Comparison of ENCODE assay signal across 28 mouse cellular contexts in the genomic region with DNA sequence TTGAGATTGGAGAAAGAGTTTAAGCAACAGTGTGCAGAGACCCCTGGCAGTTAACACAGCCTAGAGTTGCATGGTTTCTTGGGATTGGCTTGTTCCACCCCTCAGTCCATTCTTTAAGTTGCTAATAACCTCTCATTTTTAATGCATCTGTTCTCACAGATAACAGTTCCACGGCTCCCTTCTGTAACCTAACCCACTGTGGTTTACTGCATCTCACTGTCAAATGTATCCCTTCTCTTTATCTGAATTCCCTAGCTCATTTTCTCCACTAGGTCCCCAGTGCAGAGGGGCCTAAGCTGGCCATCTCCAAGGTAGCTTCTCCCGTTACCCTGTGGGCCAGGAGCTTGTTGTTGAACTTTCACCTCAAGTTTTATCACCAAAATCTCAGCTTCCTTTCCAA.
DNase-seq lines count a peak whose midpoint lies in the region; ATAC-seq lines count a peak whose summit lies in the region.
"Had no signal": no experiment of that assay in that cellular context is flagged by ENCODE, and none has a peak within 500 bp of the region (broad histone marks: within the 10 kb centered on the region; RNA-seq: fewer than 3 reads in every experiment).

No protein-coding gene starts in this region.

- 17% methylated on average over 2 of the region's 2 CpGs for WGBS in liver, embryonic 12.5 days (ENCODE audit: insufficient replicate concordance)
- WGBS in limb, embryonic 10.5 days: 59% methylated on average over 2 of the region's 2 CpGs
- 69% methylated on average over 2 of the region's 2 CpGs for WGBS in forebrain, embryonic 10.5 days

- no peak overlapping the region for H3K4me2 ChIP-seq in liver, embryonic 12.5 days
- H3K4me2 ChIP-seq: embryonic facial prominence, embryonic 12.5 days; embryonic facial prominence, embryonic 15.5 days; forebrain, embryonic 12.5 days; forebrain, embryonic 15.5 days; heart, embryonic 12.5 days; heart, embryonic 15.5 days; hindbrain, embryonic 13.5 days had no signal

- H3K9me3 ChIP-seq in liver, embryonic 12.5 days (replicated peaks): no peaks in the 10 kb centered on the region
- H3K9me3 ChIP-seq in limb, embryonic 10.5 days (replicated peaks): no peaks in the 10 kb centered on the region
- no peaks in the 10 kb centered on the region for H3K9me3 ChIP-seq in forebrain, embryonic 10.5 days
- H3K9me3 ChIP-seq: embryonic facial prominence, embryonic 12.5 days; embryonic facial prominence, embryonic 15.5 days; forebrain, embryonic 12.5 days; forebrain, embryonic 15.5 days; heart, embryonic 12.5 days; heart, embryonic 15.5 days; hindbrain, embryonic 10.5 days; hindbrain, embryonic 13.5 days had no signal

- H3K36me3 ChIP-seq in liver, embryonic 12.5 days: no peaks in the 10 kb centered on the region
- no peaks in the 10 kb centered on the region for H3K36me3 ChIP-seq in limb, embryonic 10.5 days
- no peaks in the 10 kb centered on the region for H3K36me3 ChIP-seq in forebrain, embryonic 10.5 days (replicated peaks)
- H3K36me3 ChIP-seq: embryonic facial prominence, embryonic 12.5 days; embryonic facial prominence, embryonic 15.5 days; forebrain, embryonic 12.5 days; forebrain, embryonic 15.5 days; G1E; heart, embryonic 12.5 days; heart, embryonic 15.5 days; hindbrain, embryonic 10.5 days; hindbrain, embryonic 13.5 days had no signal

- H3K27ac ChIP-seq in liver, embryonic 12.5 days: no peak overlapping the region
- H3K27ac ChIP-seq in limb, embryonic 10.5 days: peak overlapping the region; percentile 46; the same call in 1 of the 2 replicates
- H3K27ac ChIP-seq in forebrain, embryonic 10.5 days: no peak overlapping the region
- H3K27ac ChIP-seq: embryonic facial prominence, embryonic 12.5 days; embryonic facial prominence, embryonic 15.5 days; forebrain, embryonic 12.5 days; forebrain, embryonic 15.5 days; heart, embryonic 15.5 days; hindbrain, embryonic 10.5 days; hindbrain, embryonic 13.5 days had no signal

- no peak overlapping the region for H3K9ac ChIP-seq in liver, embryonic 12.5 days
- H3K9ac ChIP-seq: embryonic facial prominence, embryonic 12.5 days; embryonic facial prominence, embryonic 15.5 days; forebrain, embryonic 12.5 days; forebrain, embryonic 15.5 days; heart, embryonic 12.5 days; heart, embryonic 15.5 days; hindbrain, embryonic 13.5 days had no signal

- no peak overlapping the region for H3K4me3 ChIP-seq in liver, embryonic 12.5 days
- H3K4me3 ChIP-seq in limb, embryonic 10.5 days: no peak overlapping the region
- no peak overlapping the region for H3K4me3 ChIP-seq in forebrain, embryonic 10.5 days
- H3K4me3 ChIP-seq: embryonic facial prominence, embryonic 12.5 days; embryonic facial prominence, embryonic 15.5 days; forebrain, embryonic 12.5 days; forebrain, embryonic 15.5 days; heart, embryonic 12.5 days; heart, embryonic 15.5 days; hindbrain, embryonic 10.5 days; hindbrain, embryonic 13.5 days had no signal

- no peaks in the 10 kb centered on the region for H3K27me3 ChIP-seq in liver, embryonic 12.5 days (replicated peaks)
- no peaks in the 10 kb centered on the region for H3K27me3 ChIP-seq in limb, embryonic 10.5 days (ENCODE audit: low read depth, poor library complexity, severe bottlenecking)
- H3K27me3 ChIP-seq in forebrain, embryonic 10.5 days (ENCODE audit: poor library complexity, severe bottlenecking): peaks cover 6% of the 10 kb centered on the region; the same call in 1 of the 2 replicates
- H3K27me3 ChIP-seq: CH12.LX; embryonic facial prominence, embryonic 12.5 days; embryonic facial prominence, embryonic 15.5 days; forebrain, embryonic 15.5 days; heart, embryonic 12.5 days; heart, embryonic 15.5 days; hindbrain, embryonic 13.5 days; Patski had no signal

- no peak for DNase-seq in liver
- no peak for DNase-seq in limb, embryonic 10.5 days (ENCODE audit: low spot score)
- DNase-seq in forebrain, embryonic 10.5 days (ENCODE audit: extremely low spot score, low spot score): no peak
- DNase-seq: adrenal gland, postnatal 10 days; adrenal gland, postnatal 36 days; B cell, adult 2 months; cerebellum, adult 11-12 months; cerebellum, adult 9-10 months; cerebellum, postnatal 14 days; gastrocnemius, postnatal 25 days; heart, adult 18-20 months; heart, postnatal 10 days; heart, postnatal 36 days had no signal

- peak; percentile 53 for ATAC-seq in liver, embryonic 12.5 days
- ATAC-seq in megakaryocyte progenitor cell, adult 5-6 weeks (replicated peaks; ENCODE audit: poor library complexity): peak; percentile 31
- ATAC-seq in cerebellum, adult (ENCODE audit: insufficient number of reproducible peaks, low FRiP score, low TSS enrichment): no peak
- ATAC-seq: forebrain, embryonic 15.5 days; hindbrain, embryonic 16.5 days; Patski had no signal

- H3K4me1 ChIP-seq in liver, embryonic 12.5 days: peaks cover 35% of the 10 kb centered on the region
- peaks cover 77% of the 10 kb centered on the region for H3K4me1 ChIP-seq in limb, embryonic 10.5 days
- peaks cover 57% of the 10 kb centered on the region for H3K4me1 ChIP-seq in forebrain, embryonic 10.5 days
